Mouse (Mus musculus) stomach, embryonic 15.5 days (tissue): ENCODE data around the gene Cd5. TPM values are rescaled to one million over a fixed set of nuclear protein-coding genes. Genes with fewer than 3 reads are reported as not detected.

Source experiments
- ATAC-seq: fragments of 200-750 bp; cut with Nextera tagmentation; 2 replicates; pipeline ENCODE4 v1.8.0; 2017; ENCODE audit warnings: low read depth, moderate number of reproducible peaks, moderate TSS enrichment; ENCODE audit not compliant: insufficient read depth, low FRiP score
- H3K27ac ChIP-seq: fragments of 300-500 bp; sonication (generic); 2 replicates; pipeline ENCODE4 v1.5.1; 2015; ENCODE audit warnings: mild to moderate bottlenecking, inconsistent platforms
- H3K27me3 ChIP-seq: fragments of 300-500 bp; sonication (generic); replicated peaks from 2 replicates; pipeline ENCODE4 v1.6.1; 2015; ENCODE audit warnings: inconsistent platforms
- H3K36me3 ChIP-seq: fragments of 300-500 bp; sonication (generic); 2 replicates; pipeline ENCODE4 v1.6.1; 2015; ENCODE audit warnings: inconsistent platforms
- H3K4me1 ChIP-seq: fragments of 300-500 bp; sonication (generic); 2 replicates; pipeline ENCODE4 v1.6.1; 2015; ENCODE audit warnings: inconsistent platforms
- H3K4me2 ChIP-seq: fragments of 300-500 bp; sonication (generic); 2 replicates; pipeline ENCODE4 v1.6.1; 2015; ENCODE audit warnings: mild to moderate bottlenecking, inconsistent platforms
- H3K4me3 ChIP-seq: fragments of 300-500 bp; sonication (generic); replicated peaks from 2 replicates; pipeline ENCODE4 v1.5.1; 2015; ENCODE audit warnings: inconsistent platforms
- H3K9ac ChIP-seq: fragments of 300-500 bp; sonication (generic); 2 replicates; pipeline ENCODE4 v1.6.1; 2015; ENCODE audit warnings: inconsistent platforms
- H3K9me3 ChIP-seq: fragments of 300-500 bp; sonication (generic); 2 replicates; pipeline ENCODE4 v1.6.1; 2016; ENCODE audit warnings: inconsistent platforms
- WGBS: fragments of 180-500 bp; shearing (Covaris S2); methylation state at CpG from one replicate; pipeline ENCODE4 v1.1.7; 2015; 5-methylcytosine and 5-hydroxymethylcytosine counted together
- polyA plus RNA-seq: library from polyadenylated mRNA; unstranded; fragments of >200 nt; fragmentation: Nextera tagmentation; extraction: Ambion mirVana; gene quantifications from 2 replicates; pipeline ENCODE4 v1.2.1, GENCODE M21; 2015

Gene Cd5
- polyA plus RNA-seq, 1 experiment from 2014 or later: 1.9 TPM

DNA sequence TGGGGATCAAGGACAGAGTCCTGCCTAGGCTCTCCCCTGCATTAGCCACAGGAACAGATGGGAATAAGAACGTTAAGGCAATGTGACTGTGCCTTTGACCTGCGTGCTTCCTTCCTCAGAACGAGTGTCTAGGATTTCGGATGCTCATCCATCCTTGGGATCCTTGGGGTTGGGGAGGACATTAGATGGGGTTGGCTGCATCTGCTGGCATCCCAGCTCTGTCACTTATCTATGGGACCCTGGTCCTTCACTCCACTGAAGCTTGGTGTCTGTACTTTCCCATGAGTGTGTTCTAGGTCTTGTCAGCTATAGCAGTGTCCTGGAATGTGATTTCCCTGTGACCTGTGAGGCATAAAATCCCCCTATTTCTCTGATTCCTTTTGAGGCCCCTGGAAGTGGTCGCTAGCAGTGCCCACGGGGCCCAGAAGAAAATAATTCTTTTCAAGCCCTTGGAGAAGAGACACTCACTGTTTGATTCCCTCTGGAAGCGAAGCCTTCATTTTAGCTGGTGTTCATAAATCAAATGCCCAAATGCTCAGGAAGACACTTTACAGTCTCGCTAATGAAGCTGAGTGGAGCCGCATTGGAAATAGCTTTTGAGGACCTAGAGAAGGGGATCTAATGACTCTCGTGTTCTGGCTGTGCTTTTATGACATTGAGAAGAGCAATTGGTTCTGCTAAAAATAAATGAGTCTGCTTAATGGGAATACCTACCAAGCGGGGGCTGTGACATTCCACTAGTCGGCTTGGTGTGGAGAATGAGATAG lies 30.8 kb upstream of the Cd5 start:
- Histone ChIP-seq H3K4me1 (no peaks in the 10 kb centered on the region), H3K27me3 (no peaks in the 10 kb centered on the region), H3K9me3 (no peaks in the 10 kb centered on the region), H3K4me3 (no peak overlapping the region), H3K36me3 (no peaks in the 10 kb centered on the region), H3K4me2 (no peak overlapping the region), H3K9ac (no peak overlapping the region), H3K27ac (no peak overlapping the region)
- WGBS: 52% methylated on average over 12 of the region's 12 CpGs
- ATAC-seq: no peak

DNA sequence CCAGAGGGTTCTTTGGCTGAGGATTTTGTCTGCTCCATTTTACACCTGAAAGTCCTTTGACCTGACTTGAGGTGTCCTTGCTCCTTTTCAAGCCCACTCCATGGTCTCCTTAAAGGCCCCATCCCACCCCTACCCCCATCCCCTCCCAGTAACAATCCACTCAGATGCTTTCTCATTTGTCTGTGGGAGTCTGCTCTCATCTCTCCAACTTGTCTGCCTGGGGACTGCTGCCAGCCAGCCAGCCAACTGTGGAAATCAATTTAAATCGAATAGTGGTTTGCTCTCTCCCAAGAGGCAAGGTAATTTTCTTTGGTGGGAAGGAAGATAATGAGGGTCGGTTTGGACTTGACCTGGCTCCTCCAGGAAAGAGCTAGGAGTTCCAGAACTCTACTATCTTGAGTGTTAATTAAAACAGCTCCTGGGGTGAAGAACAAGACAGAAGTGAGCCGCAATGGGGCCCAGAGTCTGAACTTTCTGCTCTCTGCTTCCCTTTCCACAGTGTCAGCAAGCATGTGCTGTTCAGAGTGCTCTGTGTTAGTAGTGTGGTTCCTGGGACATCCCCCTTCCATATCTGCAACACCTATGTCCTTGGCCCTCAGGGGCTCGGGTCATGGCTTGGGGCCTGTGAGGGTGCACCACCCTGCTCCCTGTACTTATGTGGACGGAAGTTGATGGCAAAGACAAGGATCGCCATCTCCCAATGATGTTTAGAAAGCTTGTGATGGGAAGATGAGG lies 30.1 kb upstream of the Cd5 start:
- Histone ChIP-seq H3K27ac (no peak overlapping the region), H3K4me1 (no peaks in the 10 kb centered on the region), H3K27me3 (no peaks in the 10 kb centered on the region), H3K9me3 (no peaks in the 10 kb centered on the region), H3K4me2 (no peak overlapping the region), H3K4me3 (no peak overlapping the region), H3K9ac (no peak overlapping the region), H3K36me3 (no peaks in the 10 kb centered on the region)
- no peak for ATAC-seq
- 77% methylated on average over 6 of the region's 6 CpGs for WGBS

DNA sequence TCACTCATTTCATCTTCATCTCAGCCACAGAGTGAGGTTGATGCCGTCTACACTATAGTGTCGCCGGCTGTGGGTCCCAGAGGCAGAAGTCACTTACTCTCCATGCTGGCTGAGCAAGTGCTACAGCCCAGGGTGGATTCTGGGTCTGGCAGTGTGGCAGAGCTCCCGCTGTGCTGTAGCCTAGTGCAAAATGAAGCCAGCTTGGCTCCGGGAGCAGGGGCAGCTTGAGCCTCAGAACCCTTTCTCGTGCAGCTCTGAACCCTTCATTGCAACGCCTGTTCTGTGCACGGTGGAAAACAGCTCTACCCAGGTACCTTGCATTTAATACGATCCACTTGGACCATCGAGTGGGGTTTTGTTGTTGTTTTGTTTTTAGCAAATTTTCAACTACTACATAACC lies 28.8 kb upstream of the Cd5 start:
- H3K27me3 ChIP-seq: no peaks in the 10 kb centered on the region
- WGBS: 90% methylated on average over 10 of the region's 10 CpGs

DNA sequence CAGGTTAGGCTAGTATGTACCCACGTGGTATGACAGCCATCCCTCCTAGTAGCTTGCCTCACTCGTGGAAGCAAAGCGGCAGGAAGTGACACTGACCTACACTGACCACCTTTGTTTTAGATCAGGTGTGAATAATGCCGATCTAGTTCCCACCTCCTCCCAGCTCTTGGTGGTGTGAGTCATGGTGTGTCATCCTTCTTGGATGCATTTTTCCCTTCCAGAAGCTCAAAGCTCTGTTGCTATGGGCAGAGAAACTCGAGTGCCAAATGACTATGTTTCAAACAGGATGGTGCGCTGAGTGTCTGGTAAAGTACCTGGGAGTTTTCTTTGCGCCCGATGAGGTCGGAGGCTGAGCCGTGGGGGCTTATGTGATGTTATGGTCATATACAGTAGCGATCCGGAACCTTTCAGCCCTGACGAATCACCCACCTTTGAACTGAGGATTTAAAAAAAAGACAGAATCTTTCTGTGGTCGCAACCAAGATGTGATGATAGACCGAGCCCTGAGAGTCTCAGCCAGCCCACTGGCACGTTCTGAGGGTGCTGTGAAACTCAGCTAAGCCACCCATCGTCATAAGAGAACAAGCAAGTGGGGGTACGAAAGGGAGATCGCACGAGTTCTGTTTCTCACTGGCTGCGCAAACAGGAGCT lies 24.7 kb upstream of the Cd5 start:
- no peak for ATAC-seq

More for the DNA sequence above, 28.8 kb upstream of the Cd5 start:
- Histone ChIP-seq H3K9me3 (no peaks in the 10 kb centered on the region), H3K4me2 (no peak overlapping the region), H3K4me1 (no peaks in the 10 kb centered on the region), H3K36me3 (no peaks in the 10 kb centered on the region), H3K9ac (no peak overlapping the region), H3K27ac (no peak overlapping the region), H3K4me3 (no peak overlapping the region)
- no peak for ATAC-seq

DNA sequence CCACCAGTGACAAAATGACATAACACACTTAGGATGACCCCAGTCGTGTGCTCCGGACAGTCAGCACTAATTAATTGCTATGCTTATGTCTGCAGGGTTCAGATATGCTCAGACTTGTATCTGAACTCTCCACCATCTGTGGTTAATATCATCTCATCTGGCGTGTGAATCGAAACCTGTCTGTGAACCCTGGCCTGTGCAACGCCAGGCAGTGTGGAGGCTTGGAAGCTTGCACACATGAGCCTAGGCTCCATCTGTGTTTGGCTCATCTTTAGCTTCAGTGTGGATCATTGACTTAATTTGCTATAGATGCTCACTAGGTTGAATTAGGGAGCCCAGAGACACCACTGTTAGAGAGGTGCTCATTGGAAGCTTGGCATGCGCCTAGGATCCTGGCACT lies 23.7 kb upstream of the Cd5 start:
- Histone ChIP-seq H3K9ac (no peak overlapping the region), H3K9me3 (no peaks in the 10 kb centered on the region), H3K4me1 (peaks cover 13% of the 10 kb centered on the region), H3K27me3 (no peaks in the 10 kb centered on the region), H3K27ac (no peak overlapping the region), H3K36me3 (no peaks in the 10 kb centered on the region), H3K4me3 (no peak overlapping the region), H3K4me2 (no peak overlapping the region)
- WGBS: 62% methylated on average over 6 of the region's 6 CpGs
- ATAC-seq: no peak

More for the DNA sequence above, 24.7 kb upstream of the Cd5 start:
- Histone ChIP-seq H3K27me3 (no peaks in the 10 kb centered on the region), H3K27ac (no peak overlapping the region), H3K4me2 (no peak overlapping the region), H3K4me3 (no peak overlapping the region), H3K9me3 (no peaks in the 10 kb centered on the region), H3K9ac (no peak overlapping the region), H3K36me3 (no peaks in the 10 kb centered on the region), H3K4me1 (peaks cover 9% of the 10 kb centered on the region)
- WGBS: 68% methylated on average over 21 of the region's 21 CpGs

DNA sequence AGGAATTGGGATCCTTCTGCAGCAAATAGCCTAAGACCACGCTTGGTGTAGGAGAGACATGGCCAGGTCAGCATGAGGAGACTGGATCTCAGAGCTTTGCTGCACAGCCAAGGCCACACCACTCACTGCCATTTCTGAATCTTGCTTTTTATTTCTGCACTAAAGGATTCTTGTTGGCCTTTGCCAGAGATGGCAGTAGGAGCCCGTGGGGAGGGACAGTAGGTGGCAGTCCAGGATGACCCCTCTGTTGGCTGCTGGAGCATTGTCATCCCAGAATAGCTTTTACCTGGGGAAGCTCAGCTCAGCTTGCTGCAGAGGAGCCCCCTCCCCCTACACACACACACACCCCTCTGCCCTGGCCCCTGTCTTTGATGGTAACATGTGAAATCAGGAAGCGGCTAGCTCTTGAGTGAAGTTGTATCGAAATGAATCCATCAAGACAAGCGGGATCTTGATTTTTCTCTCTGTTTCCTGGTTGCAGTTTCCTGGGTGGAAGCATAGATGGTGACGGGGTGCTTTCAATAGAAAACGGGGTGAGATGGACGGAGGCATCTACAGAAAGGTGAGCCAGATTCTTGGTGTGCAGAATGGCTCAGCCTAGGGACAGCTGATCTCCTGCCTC lies 23.1 kb upstream of the Cd5 start:
- no peak overlapping the region for H3K4me2 ChIP-seq
- H3K9ac ChIP-seq: no peak overlapping the region
- no peak for ATAC-seq
- no peaks in the 10 kb centered on the region for H3K36me3 ChIP-seq
- peaks cover 13% of the 10 kb centered on the region for H3K4me1 ChIP-seq
- no peaks in the 10 kb centered on the region for H3K9me3 ChIP-seq
- 81% methylated on average over 8 of the region's 8 CpGs for WGBS
- no peak overlapping the region; the same call in 1 of the 2 replicates for H3K27ac ChIP-seq
- no peaks in the 10 kb centered on the region for H3K27me3 ChIP-seq
- no peak overlapping the region for H3K4me3 ChIP-seq

DNA sequence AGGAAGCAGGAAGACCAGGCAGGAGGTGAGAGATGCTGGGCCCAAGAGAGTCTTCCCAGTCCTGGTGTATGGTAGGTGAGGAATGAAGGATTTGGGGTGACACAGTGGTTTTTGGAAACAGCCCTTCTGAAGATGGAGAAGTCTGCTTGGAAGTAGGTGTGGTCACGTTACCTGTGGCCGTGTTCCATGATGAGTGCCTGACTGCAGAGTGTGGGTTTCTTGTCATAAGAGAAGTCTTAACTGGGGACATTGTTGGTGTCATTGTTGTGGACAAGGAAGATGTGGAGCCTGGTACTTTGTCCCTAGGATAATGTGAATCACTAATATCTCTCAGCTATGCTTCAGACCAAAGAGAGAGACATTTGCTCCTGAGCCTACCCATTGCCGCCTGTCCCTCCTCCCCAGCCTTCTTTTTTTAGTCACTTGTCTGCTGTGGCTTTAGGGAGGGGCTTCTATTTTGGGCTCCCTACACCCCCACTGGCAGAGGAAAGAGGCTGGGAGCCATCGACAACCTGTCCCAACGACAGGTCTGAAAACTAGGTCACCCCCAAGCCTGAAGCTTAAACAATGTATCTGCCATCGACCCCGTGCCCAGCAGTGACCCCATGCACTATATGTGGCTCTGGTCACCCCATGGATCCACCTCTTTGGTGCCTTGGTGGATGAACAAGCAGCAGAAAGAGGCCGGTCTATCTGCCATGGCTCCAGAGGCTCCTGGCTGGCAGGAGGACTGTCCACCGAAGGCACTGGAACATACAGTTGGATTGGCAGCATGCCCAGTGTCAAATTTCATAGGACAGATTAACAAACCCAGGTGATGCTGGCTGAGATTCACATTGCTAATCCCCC lies 21.4 kb upstream of the Cd5 start:
- 73% methylated on average over 9 of the region's 9 CpGs for WGBS
- peaks cover 13% of the 10 kb centered on the region for H3K4me1 ChIP-seq
- no peak overlapping the region for H3K27ac ChIP-seq
- H3K4me3 ChIP-seq: no peak overlapping the region
- H3K4me2 ChIP-seq: no peak overlapping the region
- no peaks in the 10 kb centered on the region for H3K9me3 ChIP-seq
- ATAC-seq: no peak
- H3K36me3 ChIP-seq: no peaks in the 10 kb centered on the region
- H3K27me3 ChIP-seq: no peaks in the 10 kb centered on the region
- H3K9ac ChIP-seq: no peak overlapping the region

DNA sequence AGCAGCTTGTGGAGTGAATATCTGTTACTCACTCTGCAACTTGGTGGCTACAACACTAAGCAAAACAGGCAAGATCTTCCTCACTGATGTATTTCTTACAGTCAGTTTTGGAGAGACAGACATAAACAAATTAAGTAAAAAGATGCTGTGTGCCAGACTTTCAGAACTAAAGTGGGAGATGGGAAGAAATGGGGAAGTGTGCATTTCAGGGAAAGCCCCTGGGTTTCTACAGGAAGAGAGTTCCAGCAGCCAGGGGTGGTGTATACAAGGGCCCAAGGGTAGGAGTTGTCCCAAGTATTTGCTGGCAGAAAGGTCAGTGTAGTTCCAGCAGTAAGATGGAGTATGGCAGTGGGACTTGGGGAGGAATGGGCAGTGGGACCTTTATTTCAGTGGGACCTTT lies 20.7 kb upstream of the Cd5 start:
- Histone ChIP-seq H3K9me3 (no peaks in the 10 kb centered on the region), H3K27me3 (no peaks in the 10 kb centered on the region)

DNA sequence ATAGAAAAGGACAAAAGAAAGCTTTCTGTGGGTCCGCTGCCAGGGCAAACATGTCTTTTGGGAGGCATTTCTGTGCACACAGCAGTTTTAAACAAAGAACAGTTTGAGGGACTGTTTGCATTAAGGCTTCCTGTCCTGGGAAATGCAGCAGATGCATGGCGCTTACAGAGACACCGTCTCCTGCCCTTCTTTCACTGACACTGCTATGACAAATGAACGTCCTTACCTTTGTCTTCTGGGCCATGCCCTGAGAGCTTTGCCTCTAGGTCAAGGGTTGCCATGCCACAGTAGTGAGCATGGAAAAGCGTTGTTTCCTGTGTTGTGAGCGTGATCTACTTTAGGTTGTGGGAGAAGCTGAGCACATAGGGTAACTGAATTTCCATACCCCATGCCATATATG lies 19.9 kb upstream of the Cd5 start:
- no peak overlapping the region for H3K4me3 ChIP-seq
- ATAC-seq: no peak; the same call in 1 of the 2 replicates

More for the DNA sequence above, 20.7 kb upstream of the Cd5 start:
- Histone ChIP-seq H3K4me1 (peaks cover 13% of the 10 kb centered on the region), H3K27ac (no peak overlapping the region), H3K36me3 (no peaks in the 10 kb centered on the region), H3K9ac (no peak overlapping the region), H3K4me3 (no peak overlapping the region), H3K4me2 (no peak overlapping the region)
- ATAC-seq: no peak

DNA sequence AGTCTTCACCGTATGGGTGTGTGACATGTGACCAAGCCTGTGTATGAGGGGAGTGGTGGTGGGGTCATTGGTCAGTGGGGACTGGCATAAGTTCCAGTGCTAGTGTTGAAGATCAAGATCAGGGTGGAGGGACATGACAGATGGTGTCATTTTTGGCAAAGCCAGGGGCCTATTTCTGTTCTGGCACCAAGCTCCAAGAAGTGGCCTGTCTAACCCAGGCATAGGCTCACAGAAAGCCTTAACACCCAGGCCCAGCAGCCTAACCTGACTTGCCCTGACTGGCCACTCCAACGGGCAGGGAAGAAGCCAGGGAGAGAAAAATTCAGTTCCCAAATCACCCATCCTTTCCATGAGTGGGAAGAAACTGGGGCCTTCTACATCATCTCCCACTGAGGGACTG lies 18.7 kb upstream of the Cd5 start:
- no peaks in the 10 kb centered on the region for H3K9me3 ChIP-seq
- no peak overlapping the region for H3K4me3 ChIP-seq
- no peak overlapping the region for H3K4me2 ChIP-seq
- H3K9ac ChIP-seq: no peak overlapping the region
- H3K4me1 ChIP-seq: peaks cover 13% of the 10 kb centered on the region
- H3K27me3 ChIP-seq: no peaks in the 10 kb centered on the region
- H3K27ac ChIP-seq: 0 out of 2 replicates have a peak overlapping the region, but pooled peaks have one; percentile 67
- H3K36me3 ChIP-seq: no peaks in the 10 kb centered on the region
- ATAC-seq: no peak
- WGBS: 84% methylated on average over 2 of the region's 2 CpGs

More for the DNA sequence above, 19.9 kb upstream of the Cd5 start:
- Histone ChIP-seq H3K4me2 (no peak overlapping the region), H3K9me3 (no peaks in the 10 kb centered on the region), H3K36me3 (no peaks in the 10 kb centered on the region), H3K4me1 (peaks cover 13% of the 10 kb centered on the region), H3K27ac (peak overlapping the region; percentile 67), H3K27me3 (no peaks in the 10 kb centered on the region), H3K9ac (no peak overlapping the region)
- 21% methylated on average over 6 of the region's 6 CpGs for WGBS

DNA sequence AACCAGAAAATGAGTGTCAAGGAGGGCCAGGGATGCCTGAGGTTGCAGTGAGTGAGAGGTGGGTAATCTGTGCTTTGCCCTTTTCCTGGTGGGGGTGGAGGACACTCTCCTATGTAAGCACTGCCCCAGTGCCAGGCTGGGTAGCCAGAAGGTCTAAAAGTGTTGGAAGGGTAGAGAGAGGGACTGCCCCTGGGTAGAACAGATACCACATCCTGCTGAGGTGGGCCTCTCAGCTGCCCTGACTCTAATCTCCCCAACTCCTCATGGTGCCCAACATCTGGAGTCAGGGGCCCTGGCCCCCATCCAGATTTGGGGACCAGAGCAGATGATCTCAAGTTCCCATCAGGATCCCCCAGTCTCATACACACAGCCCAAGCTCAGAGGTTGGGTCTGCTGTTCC lies 18.3 kb upstream of the Cd5 start:
- H3K4me1 ChIP-seq: peaks cover 13% of the 10 kb centered on the region
- H3K4me3 ChIP-seq: no peak overlapping the region
- no peak overlapping the region for H3K27ac ChIP-seq
- no peaks in the 10 kb centered on the region for H3K36me3 ChIP-seq
- H3K4me2 ChIP-seq: no peak overlapping the region
- no peaks in the 10 kb centered on the region for H3K27me3 ChIP-seq
- no peaks in the 10 kb centered on the region for H3K9me3 ChIP-seq
- H3K9ac ChIP-seq: no peak overlapping the region
- ATAC-seq: no peak; the same call in 1 of the 2 replicates
